Mouse (Mus musculus): ENCODE results near the gene Mta2. TPM values are rescaled to one million over a fixed set of nuclear protein-coding genes. Genes with fewer than 3 reads are reported as not detected.

Mta2 gene
- polyA plus RNA-seq, 1 experiment from 2014 or later: 73.9 TPM

- Histone ChIP-seq H3K9me3 (replicated peaks; ENCODE audit: control insufficient read depth, low read length) (no peaks in the 10 kb centered on the region), H3K4me1 (ENCODE audit: control insufficient read depth, low read depth, low read length) (peaks cover 13% of the 10 kb centered on the region), H3K9ac (ENCODE audit: low read depth, low read length) (no peak overlapping the region), H3K4me3 (ENCODE audit: low read depth, low read length) (no peak overlapping the region), H3K4me2 (ENCODE audit: low read depth, low read length) (no peak overlapping the region), H3K36me3 (ENCODE audit: control insufficient read depth, insufficient read depth) (no peaks in the 10 kb centered on the region), H3K27ac (ENCODE audit: low read length) (no peak overlapping the region), H3K27me3 (ENCODE audit: control insufficient read depth, insufficient read depth, low read depth, low read length) (peaks cover 35% of the 10 kb centered on the region)
- ATAC-seq (ENCODE audit: low read depth): no peak
- 53% methylated on average over 4 of the region's 4 CpGs for WGBS (ENCODE audit: insufficient replicate concordance)
Observed at GRCm38 (mm10) chr19:8991245-8991870, 49.7 kb downstream of the Mta2 start.

- H3K9ac ChIP-seq (ENCODE audit: low read depth, low read length): no peak overlapping the region
- H3K27ac ChIP-seq (ENCODE audit: low read length): no peak overlapping the region
- H3K4me3 ChIP-seq (ENCODE audit: low read depth, low read length): no peak overlapping the region
- peaks cover 35% of the 10 kb centered on the region for H3K27me3 ChIP-seq (ENCODE audit: control insufficient read depth, insufficient read depth, low read depth, low read length)
- 63% methylated on average over 13 of the region's 13 CpGs for WGBS (ENCODE audit: insufficient replicate concordance)
- ATAC-seq (ENCODE audit: low read depth): no peak
- no peaks in the 10 kb centered on the region for H3K36me3 ChIP-seq (ENCODE audit: control insufficient read depth, insufficient read depth)
- H3K9me3 ChIP-seq (replicated peaks; ENCODE audit: control insufficient read depth, low read length): no peaks in the 10 kb centered on the region
- no peak overlapping the region for H3K4me2 ChIP-seq (ENCODE audit: low read depth, low read length)
- peaks cover 13% of the 10 kb centered on the region for H3K4me1 ChIP-seq (ENCODE audit: control insufficient read depth, low read depth, low read length)
Observed at GRCm38 (mm10) chr19:8991871-8992735, 50.4 kb downstream of the Mta2 start.

GRCm38 (mm10) chr19:8992769-8993624 lies 51.3 kb downstream of the Mta2 start:
- peak; percentile 16 for ATAC-seq (ENCODE audit: low read depth)
- Histone ChIP-seq H3K4me3 (ENCODE audit: low read depth, low read length) (no peak overlapping the region), H3K4me1 (ENCODE audit: control insufficient read depth, low read depth, low read length) (peaks cover 20% of the 10 kb centered on the region), H3K4me2 (ENCODE audit: low read depth, low read length) (no peak overlapping the region), H3K9me3 (replicated peaks; ENCODE audit: control insufficient read depth, low read length) (no peaks in the 10 kb centered on the region), H3K9ac (ENCODE audit: low read depth, low read length) (no peak overlapping the region), H3K27me3 (ENCODE audit: control insufficient read depth, insufficient read depth, low read depth, low read length) (peaks cover 32% of the 10 kb centered on the region), H3K36me3 (ENCODE audit: control insufficient read depth, insufficient read depth) (no peaks in the 10 kb centered on the region), H3K27ac (ENCODE audit: low read length) (no peak overlapping the region)
- WGBS (ENCODE audit: insufficient replicate concordance): 22% methylated on average over 12 of the region's 12 CpGs

GRCm38 (mm10) chr19:8993625-8993912 lies 51.9 kb downstream of the Mta2 start:
- 40% methylated on average over 2 of the region's 2 CpGs for WGBS (ENCODE audit: insufficient replicate concordance)
- Histone ChIP-seq H3K9me3 (replicated peaks; ENCODE audit: control insufficient read depth, low read length) (no peaks in the 10 kb centered on the region), H3K27ac (ENCODE audit: low read length) (no peak overlapping the region), H3K4me3 (ENCODE audit: low read depth, low read length) (no peak overlapping the region), H3K4me1 (ENCODE audit: control insufficient read depth, low read depth, low read length) (peaks cover 20% of the 10 kb centered on the region), H3K36me3 (ENCODE audit: control insufficient read depth, insufficient read depth) (no peaks in the 10 kb centered on the region), H3K9ac (ENCODE audit: low read depth, low read length) (no peak overlapping the region), H3K27me3 (ENCODE audit: control insufficient read depth, insufficient read depth, low read depth, low read length) (peaks cover 26% of the 10 kb centered on the region), H3K4me2 (ENCODE audit: low read depth, low read length) (no peak overlapping the region)
- ATAC-seq (ENCODE audit: low read depth): no peak

GRCm38 (mm10) chr19:8994813-8995607 lies 53.3 kb downstream of the Mta2 start:
- peaks cover 11% of the 10 kb centered on the region for H3K27me3 ChIP-seq (ENCODE audit: control insufficient read depth, insufficient read depth, low read depth, low read length)
- H3K4me1 ChIP-seq (ENCODE audit: control insufficient read depth, low read depth, low read length): peaks cover 10% of the 10 kb centered on the region; the same call in 1 of the 2 replicates
- H3K4me2 ChIP-seq (ENCODE audit: low read depth, low read length): no peak overlapping the region
- H3K9me3 ChIP-seq (replicated peaks; ENCODE audit: control insufficient read depth, low read length): no peaks in the 10 kb centered on the region
- no peak overlapping the region for H3K4me3 ChIP-seq (ENCODE audit: low read depth, low read length)
- no peak for ATAC-seq (ENCODE audit: low read depth)
- no peak overlapping the region for H3K27ac ChIP-seq (ENCODE audit: low read length)
- no peak overlapping the region for H3K9ac ChIP-seq (ENCODE audit: low read depth, low read length)
- no peaks in the 10 kb centered on the region for H3K36me3 ChIP-seq (ENCODE audit: control insufficient read depth, insufficient read depth)
- 60% methylated on average over 10 of the region's 10 CpGs for WGBS (ENCODE audit: insufficient replicate concordance)

GRCm38 (mm10) chr19:8996601-8997000 lies 54.9 kb downstream of the Mta2 start:
- H3K36me3 ChIP-seq (ENCODE audit: control insufficient read depth, insufficient read depth): no peaks in the 10 kb centered on the region
- H3K27ac ChIP-seq (ENCODE audit: low read length): no peak overlapping the region
- H3K27me3 ChIP-seq (ENCODE audit: control insufficient read depth, insufficient read depth, low read depth, low read length): no peaks in the 10 kb centered on the region
- 77% methylated on average over 6 of the region's 6 CpGs for WGBS (ENCODE audit: insufficient replicate concordance)
- H3K4me1 ChIP-seq (ENCODE audit: control insufficient read depth, low read depth, low read length): peaks cover 8% of the 10 kb centered on the region; the same call in 1 of the 2 replicates
- H3K9me3 ChIP-seq (replicated peaks; ENCODE audit: control insufficient read depth, low read length): no peaks in the 10 kb centered on the region
- no peak overlapping the region for H3K4me3 ChIP-seq (ENCODE audit: low read depth, low read length)
- no peak overlapping the region for H3K4me2 ChIP-seq (ENCODE audit: low read depth, low read length)
- no peak overlapping the region for H3K9ac ChIP-seq (ENCODE audit: low read depth, low read length)
- no peak for ATAC-seq (ENCODE audit: low read depth)

GRCm38 (mm10) chr19:8997546-8997945 lies 55.9 kb downstream of the Mta2 start:
- Histone ChIP-seq H3K4me1 (ENCODE audit: control insufficient read depth, low read depth, low read length) (peaks cover 8% of the 10 kb centered on the region; the same call in 1 of the 2 replicates), H3K27me3 (ENCODE audit: control insufficient read depth, insufficient read depth, low read depth, low read length) (no peaks in the 10 kb centered on the region), H3K36me3 (ENCODE audit: control insufficient read depth, insufficient read depth) (no peaks in the 10 kb centered on the region), H3K9ac (ENCODE audit: low read depth, low read length) (no peak overlapping the region), H3K4me3 (ENCODE audit: low read depth, low read length) (no peak overlapping the region), H3K4me2 (ENCODE audit: low read depth, low read length) (no peak overlapping the region), H3K9me3 (replicated peaks; ENCODE audit: control insufficient read depth, low read length) (no peaks in the 10 kb centered on the region), H3K27ac (ENCODE audit: low read length) (no peak overlapping the region)
- WGBS (ENCODE audit: insufficient replicate concordance): 37% methylated on average over 4 of the region's 4 CpGs
- ATAC-seq (ENCODE audit: low read depth): peak; percentile 83

GRCm38 (mm10) chr19:8998546-8998945 lies 56.9 kb downstream of the Mta2 start:
- H3K4me1 ChIP-seq (ENCODE audit: control insufficient read depth, low read depth, low read length): peaks cover 8% of the 10 kb centered on the region; the same call in 1 of the 2 replicates

More at GRCm38 (mm10) chr19:8998546-8998945, 56.9 kb downstream of the Mta2 start:
- Histone ChIP-seq H3K27ac (ENCODE audit: low read length) (no peak overlapping the region), H3K36me3 (ENCODE audit: control insufficient read depth, insufficient read depth) (no peaks in the 10 kb centered on the region), H3K27me3 (ENCODE audit: control insufficient read depth, insufficient read depth, low read depth, low read length) (no peaks in the 10 kb centered on the region), H3K9me3 (replicated peaks; ENCODE audit: control insufficient read depth, low read length) (no peaks in the 10 kb centered on the region), H3K9ac (ENCODE audit: low read depth, low read length) (no peak overlapping the region), H3K4me3 (ENCODE audit: low read depth, low read length) (no peak overlapping the region), H3K4me2 (ENCODE audit: low read depth, low read length) (no peak overlapping the region)
- 63% methylated on average over 6 of the region's 6 CpGs for WGBS (ENCODE audit: insufficient replicate concordance)
- ATAC-seq (ENCODE audit: low read depth): no peak
